Mouse (Mus musculus): Measurements from ENCODE around the gene Majin. TPM values are rescaled to one million over a fixed set of nuclear protein-coding genes. Genes with fewer than 3 reads are reported as not detected.
A peak's percentile ranks its signal among the peaks of the same experiment; 100 is the strongest.

Majin gene
- total RNA-seq, 1 experiment from 2014 or later, result 2.9 TPM

GRCm38 (mm10) chr19:6227864-6228263 is 43.7 kb downstream of the Majin start:
- DNase-seq, result no peak

GRCm38 (mm10) chr19:6230411-6230810 is 46.2 kb downstream of the Majin start:
- peak; percentile 78 for DNase-seq

- peak; percentile 58 for DNase-seq
Measured at GRCm38 (mm10) chr19:6231036-6231435, 46.8 kb downstream of the Majin start.

GRCm38 (mm10) chr19:6233647-6234046 is 49.5 kb downstream of the Majin start:
- DNase-seq, result no peak

GRCm38 (mm10) chr19:6234337-6235083 is 50.3 kb downstream of the Majin start:
- peak; percentile 57 for DNase-seq

GRCm38 (mm10) chr19:6235084-6236052 is 51.2 kb downstream of the Majin start, which contains the start of gene Ppp2r5b:
Ppp2r5b (minus strand) TSS chr19:6235872.
- peak; percentile 93 for DNase-seq

GRCm38 (mm10) chr19:6236053-6236441 is 51.9 kb downstream of the Majin start:
- DNase-seq, result peak; percentile 87

GRCm38 (mm10) chr19:6236842-6237241 is 52.7 kb downstream of the Majin start:
- no peak for DNase-seq

GRCm38 (mm10) chr19:6238740-6239139 is 54.6 kb downstream of the Majin start:
- DNase-seq, result no peak

- DNase-seq, result no peak
Measured at GRCm38 (mm10) chr19:6240136-6240535, 55.9 kb downstream of the Majin start.

- DNase-seq, result no peak
Measured at GRCm38 (mm10) chr19:6240725-6241124, 56.5 kb downstream of the Majin start.

GRCm38 (mm10) chr19:6241274-6242107 is 57.3 kb downstream of the Majin start, which contains the start of gene Atg2a:
Atg2a (plus strand) TSS chr19:6241668.
- DNase-seq, result peak; percentile 98

GRCm38 (mm10) chr19:6242281-6242680 is 58.1 kb downstream of the Majin start:
- DNase-seq, result no peak

GRCm38 (mm10) chr19:6243226-6243625 is 59.0 kb downstream of the Majin start:
- DNase-seq, result no peak

GRCm38 (mm10) chr19:6245806-6246205 is 61.6 kb downstream of the Majin start:
- no peak for DNase-seq

- no peak for DNase-seq
Measured at GRCm38 (mm10) chr19:6247526-6248300, 63.5 kb downstream of the Majin start.

GRCm38 (mm10) chr19:6253021-6253420 is 68.8 kb downstream of the Majin start:
- no peak for DNase-seq

- DNase-seq, result no peak
Measured at GRCm38 (mm10) chr19:6260428-6260827, 76.2 kb downstream of the Majin start.

GRCm38 (mm10) chr19:6260946-6261345 is 76.8 kb downstream of the Majin start:
- DNase-seq, result no peak

- no peak for DNase-seq
Measured at GRCm38 (mm10) chr19:6261379-6261778, 77.2 kb downstream of the Majin start.

GRCm38 (mm10) chr19:6262222-6262621 is 78.0 kb downstream of the Majin start:
- DNase-seq, result peak; percentile 72

Measured in adrenal gland, postnatal 25 days (tissue).